Mouse (Mus musculus) heart, adult 2 months (tissue): ENCODE measurements around the gene Slc46a1. TPM values are rescaled to one million over a fixed set of nuclear protein-coding genes. Genes with fewer than 3 reads are reported as not detected.

ENCODE experiments used
- DNase-seq, 2 experiments: peaks; one replicate each; pipeline ENCODE4 v3.0.0; 2021
- H3K27ac ChIP-seq: fragments of 200-600 bp; 2 replicates; pipeline ENCODE4 v1.8.1; 2022
- H3K27me3 ChIP-seq: fragments of 200-500 bp; 2 replicates; pipeline ENCODE4 v1.6.1; 2012; ENCODE audit warnings: mild to moderate bottlenecking, low read length, inconsistent platforms, mixed read lengths; ENCODE audit not compliant: control insufficient read depth, insufficient read depth
- H3K36me3 ChIP-seq: fragments of 200-500 bp; 2 replicates; pipeline ENCODE4 v1.6.1; 2012; ENCODE audit warnings: low read length, inconsistent platforms; ENCODE audit not compliant: control insufficient read depth, insufficient read depth
- H3K4me1 ChIP-seq: fragments of 200-500 bp; 2 replicates; pipeline ENCODE4 v1.6.1; 2011; ENCODE audit warnings: low read length; ENCODE audit not compliant: control insufficient read depth, insufficient read depth
- H3K4me3 ChIP-seq: fragments of 200-600 bp; 2 replicates; pipeline ENCODE4 v1.8.1; 2022
- H3K79me2 ChIP-seq: fragments of 200-500 bp; replicated peaks from 2 replicates; pipeline ENCODE4 v1.6.1; 2012; ENCODE audit warnings: mild to moderate bottlenecking, inconsistent platforms, low read length, moderate library complexity, mixed read lengths; ENCODE audit not compliant: control insufficient read depth, insufficient read depth
- H3K9ac ChIP-seq: fragments of 200-500 bp; 2 replicates; pipeline ENCODE4 v1.6.1; 2012; ENCODE audit warnings: low read depth, mild to moderate bottlenecking, control low read depth, inconsistent platforms, low read length, mixed read lengths
- CTCF ChIP-seq: fragments of 200-600 bp; IDR thresholded peaks from 2 replicates; pipeline ENCODE4 v1.8.1; 2022; ENCODE audit warnings: antibody characterized with exemption, mild to moderate bottlenecking, moderate library complexity
- EP300 ChIP-seq: fragments of 200-500 bp; IDR thresholded peaks from 2 replicates; pipeline ENCODE4 v1.6.1; 2011; ENCODE audit warnings: low read depth, low read length, control low read depth; ENCODE audit not compliant: insufficient read depth
- POLR2A ChIP-seq: fragments of 200-500 bp; IDR thresholded peaks from 2 replicates; pipeline ENCODE4 v1.6.1; 2011; ENCODE audit warnings: mild to moderate bottlenecking, low read depth, low read length, control low read depth; ENCODE audit not compliant: insufficient read depth
- WGBS: fragments of 180-500 bp; shearing (Covaris S2); methylation state at CpG from one replicate; pipeline ENCODE4 v1.1.7; 2018; 5-methylcytosine and 5-hydroxymethylcytosine counted together
- intact Hi-C: fragments of 180-260 bp; cut with DNase I; formaldehyde crosslinking; loops from one replicate; pipeline ENCODE4 v1.15.1; 2025
- polyA plus RNA-seq: library from polyadenylated mRNA; depleted of rRNA; stranded (reverse); fragments of >200 nt; gene quantifications from 2 replicates; pipeline ENCODE4 v1.2.3, GENCODE M21; 2012; rRNA removed
- total RNA-seq, 2 experiments: library from RNA; stranded (reverse); gene quantifications; 2 replicates each; pipeline ENCODE4 v1.2.3; 2021

Slc46a1 gene
- total and polyA plus RNA-seq, 3 experiments: 1.7 to 7.8 (median 3.0) TPM

DNA sequence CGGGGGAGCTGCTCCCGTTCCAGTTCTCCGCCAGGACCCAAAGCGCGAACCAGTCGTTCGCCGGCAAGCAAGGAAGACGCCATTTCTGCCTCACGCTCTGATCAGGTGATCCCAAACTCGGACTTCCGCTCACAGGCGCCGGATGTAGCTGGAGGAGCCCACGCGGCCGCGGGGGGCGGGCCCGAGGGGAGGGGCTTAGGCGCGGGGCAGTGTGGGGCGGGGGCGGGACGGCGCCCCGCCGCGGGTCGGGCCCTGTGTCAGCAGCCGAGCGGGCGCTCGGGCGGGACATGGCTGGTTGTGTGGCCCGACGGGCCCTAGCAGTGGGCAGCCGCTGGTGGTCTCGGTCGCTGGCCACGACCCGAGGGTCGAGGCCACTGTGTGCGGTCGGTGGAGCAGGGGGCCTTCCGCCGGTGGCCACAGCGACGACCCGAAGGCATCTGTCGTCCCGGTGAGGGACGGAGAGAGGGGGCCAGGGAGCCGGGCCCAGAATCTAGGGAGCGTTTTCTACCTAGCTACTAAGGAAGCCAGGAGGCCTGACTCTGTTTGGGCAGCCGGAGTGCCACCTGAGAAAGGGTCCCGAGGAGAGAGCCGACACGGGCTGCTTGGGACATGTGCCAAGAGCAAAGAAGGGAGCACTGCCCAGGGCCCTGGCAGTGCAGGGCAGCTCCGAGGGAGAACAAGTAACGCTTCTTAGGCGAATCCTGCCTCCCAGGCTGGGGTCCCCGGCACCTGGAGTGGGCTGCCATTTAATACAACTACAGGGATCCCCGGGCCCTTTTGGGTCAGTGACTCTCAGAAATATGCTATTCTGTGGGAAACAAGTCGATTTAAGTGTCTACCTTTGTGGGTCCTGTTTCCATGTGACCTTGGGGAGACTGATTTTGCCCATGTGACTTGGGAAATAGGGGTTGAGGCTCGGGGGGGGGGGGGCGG lies 46.8 kb downstream of the Slc46a1 start, which contains the start of the genes Tmem199 and Poldip2:
TSS of gene Tmem199 (minus strand) at position 148 of the 933 bp plus-strand sequence.
TSS of gene Poldip2 (plus strand) at position 169 of the 933 bp plus-strand sequence.
- Histone ChIP-seq H3K79me2 (no peaks in the 10 kb centered on the region), H3K27me3 (no peaks in the 10 kb centered on the region), H3K9ac (peak within 1 kb of the TSS; percentile 87), H3K36me3 (no peaks in the 10 kb centered on the region; the same call in 1 of the 2 replicates), H3K27ac (peak within 1 kb of the TSS; percentile 93), H3K4me3 (peak within 1 kb of the TSS; percentile 96), H3K4me1 (no peaks in the 10 kb centered on the region)
- TF ChIP-seq POLR2A: peak; percentile 87
- TF ChIP-seq EP300: no peak
- intact Hi-C loops: loop anchor here (1.0 kb wide), 1 partner anchor 24 kb away; the partner anchor contains the start of genes Ift20 and Tnfaip1
- peak; percentile 91 to 92 for DNase-seq
- under 1% methylated on average over 67 of the region's 67 CpGs for WGBS

DNA sequence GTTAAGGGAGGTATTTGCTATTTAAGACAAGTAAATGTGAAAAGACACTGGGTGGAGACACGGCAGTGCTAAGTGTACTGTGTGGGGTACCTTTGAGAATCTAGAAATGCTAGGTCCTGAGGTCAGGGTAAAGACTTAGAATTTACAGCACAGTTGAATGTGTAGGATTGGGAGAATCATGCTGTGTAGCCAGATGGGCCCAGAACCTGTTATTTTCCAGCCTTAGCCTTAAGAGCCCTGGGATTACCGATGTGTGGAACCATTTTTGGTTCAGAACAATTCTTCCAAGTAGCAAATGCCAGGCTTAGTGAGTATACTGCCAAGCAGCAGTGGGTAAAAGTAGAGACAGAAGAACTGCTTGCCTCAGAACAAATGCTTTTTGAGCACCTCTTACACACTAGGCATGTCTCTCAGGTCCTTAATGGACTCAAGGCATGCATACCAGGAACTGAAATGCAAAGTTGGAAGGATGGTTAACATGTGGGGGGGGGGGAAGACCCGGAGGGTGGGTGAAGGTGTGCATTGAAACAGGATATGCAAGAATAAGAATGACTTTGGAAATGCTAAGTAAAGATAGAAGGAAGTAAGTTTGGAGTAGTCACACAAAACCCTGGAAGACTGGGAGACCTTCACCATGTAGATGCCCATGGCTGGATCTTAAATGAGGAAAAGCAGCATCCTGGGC lies 47.8 kb downstream of the Slc46a1 start:
- H3K27ac ChIP-seq: no peak overlapping the region
- TF ChIP-seq POLR2A: no peak

DNA sequence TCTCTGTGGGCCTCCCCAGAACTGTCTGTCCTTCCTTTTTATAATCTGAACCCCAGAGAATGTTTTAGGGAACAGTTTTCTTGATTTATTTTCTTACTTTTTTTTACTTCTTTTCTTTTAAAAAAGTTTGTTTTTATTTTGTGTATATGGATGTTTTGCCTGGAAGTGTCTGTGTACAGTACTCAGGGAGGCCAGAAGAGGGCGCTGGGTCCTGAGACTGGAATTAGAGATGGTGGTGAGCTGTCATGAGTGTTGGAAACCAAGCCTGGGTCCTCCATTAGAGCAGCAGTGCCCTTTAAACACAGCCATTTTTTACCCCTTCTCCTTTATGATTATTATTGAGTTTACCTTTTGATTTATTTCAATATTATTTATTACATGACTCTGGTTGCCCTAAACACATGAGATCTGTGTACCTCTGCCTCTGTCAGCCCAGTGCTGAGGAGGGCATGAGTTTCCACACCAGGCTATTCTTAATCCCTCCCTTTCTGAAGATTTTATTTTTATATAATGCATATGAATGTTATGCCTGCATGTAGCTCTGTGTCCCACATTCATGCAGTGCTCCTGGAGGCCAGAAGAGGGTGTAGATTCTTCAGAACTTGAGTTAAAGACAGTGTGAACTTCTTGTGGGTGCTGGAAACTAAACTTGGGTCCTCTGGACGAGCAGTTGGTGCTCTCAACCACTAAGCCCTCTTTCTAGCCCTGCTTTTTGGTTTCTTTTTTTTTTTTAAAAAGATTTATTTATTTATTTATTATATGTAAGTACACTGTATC lies 50.2 kb downstream of the Slc46a1 start:
- H3K27ac ChIP-seq: no peak overlapping the region
- H3K9ac ChIP-seq: no peak overlapping the region
- no peak for DNase-seq
- intact Hi-C loops: no loop called here
- no peaks in the 10 kb centered on the region for H3K4me1 ChIP-seq
- WGBS: 70% methylated on average over 2 of the region's 2 CpGs
- no peak overlapping the region for H3K4me3 ChIP-seq
- no peaks in the 10 kb centered on the region for H3K79me2 ChIP-seq
- H3K36me3 ChIP-seq: no peaks in the 10 kb centered on the region; the same call in 1 of the 2 replicates
- no peaks in the 10 kb centered on the region for H3K27me3 ChIP-seq
- TF ChIP-seq CTCF (peak; percentile 52), POLR2A (no peak)

More for the DNA sequence above, 47.8 kb downstream of the Slc46a1 start:
- H3K27me3 ChIP-seq: no peaks in the 10 kb centered on the region
- WGBS: 68% methylated on average over 3 of the region's 3 CpGs
- DNase-seq: no peak
- no peaks in the 10 kb centered on the region for H3K79me2 ChIP-seq
- H3K36me3 ChIP-seq: no peaks in the 10 kb centered on the region; the same call in 1 of the 2 replicates
- H3K4me3 ChIP-seq: peak overlapping the region; percentile 96; the same call in 1 of the 2 replicates
- intact Hi-C loops: no loop called here
- no peak overlapping the region for H3K9ac ChIP-seq
- H3K4me1 ChIP-seq: no peaks in the 10 kb centered on the region

GRCm38 (mm10) chr11:78518931-78519330 lies 53.4 kb downstream of the Slc46a1 start:
- peaks cover 18% of the 10 kb centered on the region for H3K36me3 ChIP-seq
- WGBS: 75% methylated on average over 10 of the region's 10 CpGs

More at GRCm38 (mm10) chr11:78518931-78519330, 53.4 kb downstream of the Slc46a1 start:
- no peak overlapping the region for H3K27ac ChIP-seq
- no peaks in the 10 kb centered on the region for H3K79me2 ChIP-seq
- TF ChIP-seq POLR2A (0 out of 2 replicates have a peak, but pooled peaks have one; percentile 6), CTCF (no peak), EP300 (no peak)
- intact Hi-C loops: no loop called here
- H3K4me1 ChIP-seq: peaks cover 5% of the 10 kb centered on the region
- H3K9ac ChIP-seq: no peak overlapping the region
- H3K4me3 ChIP-seq: no peak overlapping the region
- H3K27me3 ChIP-seq: no peaks in the 10 kb centered on the region
- DNase-seq: no peak

Other genes starting within 250 kb of the Slc46a1 start
- 10 to 100 TPM; 46.5 to 52.5 TPM for gene Sdf2, start 220.0 kb upstream of the Slc46a1 start, total RNA-seq
- 71.9 and 91.9 TPM in 2 replicates for gene Sdf2, start 220.0 kb upstream of the Slc46a1 start, polyA plus RNA-seq
- 10 to 100 TPM; 29.5 to 32.1 TPM for gene Supt6, start 219.7 kb upstream of the Slc46a1 start, total RNA-seq
- gene Supt6, start 219.7 kb upstream of the Slc46a1 start, polyA plus RNA-seq: 12.2 and 13.1 TPM in 2 replicates
- gene 2610507B11Rik, start 203.9 kb upstream of the Slc46a1 start, total RNA-seq: 100 to 1,000 TPM; 173 to 209 TPM
- gene 2610507B11Rik, start 203.9 kb upstream of the Slc46a1 start, polyA plus RNA-seq: 74.7 and 141 TPM in 2 replicates
- under 1 TPM; 0.65 to 0.75 TPM for gene BC030499, start 174.9 kb upstream of the Slc46a1 start, total RNA-seq
- gene BC030499, start 174.9 kb upstream of the Slc46a1 start, polyA plus RNA-seq: 0.37 and 0.88 TPM in 2 replicates
- under 1 TPM; 0.27 to 0.42 TPM for gene Spag5, start 164.2 kb upstream of the Slc46a1 start, total RNA-seq
- gene Spag5, start 164.2 kb upstream of the Slc46a1 start, polyA plus RNA-seq: 0.64 and 0.94 TPM in 2 replicates
- under 1 TPM; 0.73 to 0.80 TPM for gene Aldoc, start 142.7 kb upstream of the Slc46a1 start, total RNA-seq
- 0.45 and 0.56 TPM in 2 replicates for gene Aldoc, start 142.7 kb upstream of the Slc46a1 start, polyA plus RNA-seq
- 10 to 100 TPM; 20.7 to 25.4 TPM for gene Pigs, start 137.3 kb upstream of the Slc46a1 start, total RNA-seq
- 39.7 and 47.1 TPM in 2 replicates for gene Pigs, start 137.3 kb upstream of the Slc46a1 start, polyA plus RNA-seq
- 1 to 10 TPM; 4.6 to 4.9 TPM for gene Unc119, start 122.2 kb upstream of the Slc46a1 start, total RNA-seq
- gene Unc119, start 122.2 kb upstream of the Slc46a1 start, polyA plus RNA-seq: 16.8 and 17.8 TPM in 2 replicates
- not detected for gene Foxn1, start 79.1 kb upstream of the Slc46a1 start, total RNA-seq
- gene Foxn1, start 79.1 kb upstream of the Slc46a1 start, polyA plus RNA-seq: not detected in 2 replicates
- gene Slc13a2, start 43.5 kb upstream of the Slc46a1 start, total RNA-seq: not detected
- gene Slc13a2, start 43.5 kb upstream of the Slc46a1 start, polyA plus RNA-seq: 0.23 TPM in 1 of 2 replicates, not detected in the other
- under 1 TPM; 0.45 to 0.52 TPM for gene Sarm1, start 32.1 kb downstream of the Slc46a1 start, total RNA-seq
- 0.23 and 0.32 TPM in 2 replicates for gene Sarm1, start 32.1 kb downstream of the Slc46a1 start, polyA plus RNA-seq
- gene Vtn, start 33.4 kb downstream of the Slc46a1 start, total RNA-seq: 10 to 100 TPM; 21.6 to 24.6 TPM
- gene Vtn, start 33.4 kb downstream of the Slc46a1 start, polyA plus RNA-seq: 44.6 and 68.2 TPM in 2 replicates
- gene Sebox, start 37.8 kb downstream of the Slc46a1 start, total RNA-seq: not detected
- gene Sebox, start 37.8 kb downstream of the Slc46a1 start, polyA plus RNA-seq: 0.20 TPM in 1 of 2 replicates, not detected in the other
- gene Tmem199, start 46.5 kb downstream of the Slc46a1 start, total RNA-seq: 10 to 100 TPM; 11.3 to 11.5 TPM
- gene Tmem199, start 46.5 kb downstream of the Slc46a1 start, polyA plus RNA-seq: 7.9 and 14.0 TPM in 2 replicates
- gene Poldip2, start 46.5 kb downstream of the Slc46a1 start, total RNA-seq: 100 to 1,000 TPM; 127 to 140 TPM
- gene Poldip2, start 46.5 kb downstream of the Slc46a1 start, polyA plus RNA-seq: 102 and 151 TPM in 2 replicates
- 10 to 100 TPM; 38.2 to 40.1 TPM for gene Tnfaip1, start 70.6 kb downstream of the Slc46a1 start, total RNA-seq
- gene Tnfaip1, start 70.6 kb downstream of the Slc46a1 start, polyA plus RNA-seq: 36.0 and 51.1 TPM in 2 replicates
- gene Ift20, start 70.7 kb downstream of the Slc46a1 start, total RNA-seq: 10 to 100 TPM; 37.6 to 40.6 TPM
- gene Ift20, start 70.7 kb downstream of the Slc46a1 start, polyA plus RNA-seq: 34.6 and 39.4 TPM in 2 replicates
- 1 to 10 TPM; 5.2 to 6.1 TPM for gene Tmem97, start 85.1 kb downstream of the Slc46a1 start, total RNA-seq
- gene Tmem97, start 85.1 kb downstream of the Slc46a1 start, polyA plus RNA-seq: 6.4 and 6.8 TPM in 2 replicates
- gene Nlk, start 231.7 kb downstream of the Slc46a1 start, total RNA-seq: 10 to 100 TPM; 13.0 to 14.9 TPM
- 10.7 and 15.1 TPM in 2 replicates for gene Nlk, start 231.7 kb downstream of the Slc46a1 start, polyA plus RNA-seq